Mouse (Mus musculus): ENCODE measurements at regions not wholly inside any gene's neighbourhood (a gene's known extent, or its start where the extent isn't known, plus 50 kb on each side); places are given as distances from the start of the nearest gene placed in this dataset.
A peak's percentile ranks its signal among the peaks of the same experiment; 100 is the strongest.
"Not testable (repeated sequence)": the region's sequence is repeated elsewhere in the genome, so short reads cannot be mapped to it uniquely, and the experiment has no call there.

DNA sequence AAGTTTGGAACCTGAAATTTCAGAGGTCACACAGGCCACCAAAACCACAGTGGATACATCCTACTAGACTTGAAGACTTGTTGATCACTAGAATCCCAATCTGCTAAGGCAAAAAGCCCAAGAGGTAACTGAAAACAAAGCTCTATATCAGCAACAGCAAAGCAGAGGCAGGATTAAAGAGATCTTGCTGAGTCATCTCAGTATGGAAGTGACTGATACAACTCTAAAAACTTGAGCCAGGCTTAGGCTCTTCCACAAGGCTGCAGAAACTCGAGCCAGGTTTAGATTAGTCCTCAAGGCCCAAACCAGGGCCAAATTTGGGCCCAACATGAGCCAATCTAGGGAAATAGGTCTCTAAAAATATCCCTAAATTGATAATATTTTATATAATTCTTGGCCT, 56.2 kb downstream of the Speer3 start:
- no peak for DNase-seq (ENCODE audit: extremely low spot score, low spot score)

DNA sequence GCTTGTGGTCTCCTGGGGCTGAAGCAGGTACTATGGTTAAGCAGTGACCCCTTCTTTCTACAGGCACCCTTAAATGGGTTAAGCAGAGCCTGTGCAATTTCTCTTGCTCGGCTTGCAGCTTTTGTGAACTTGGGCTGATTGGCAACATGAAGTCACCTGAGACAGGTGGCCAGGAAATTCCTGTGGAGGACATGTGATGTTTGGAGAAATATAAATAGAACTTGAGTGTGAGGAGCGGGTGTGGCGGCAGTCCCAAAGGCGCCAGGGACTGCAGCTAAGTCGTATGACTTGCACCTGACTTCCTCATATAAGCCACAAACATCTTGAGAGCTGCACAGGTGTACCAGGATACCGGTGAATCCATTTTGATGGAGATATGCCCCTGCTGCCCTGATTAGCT, 88.8 kb downstream of the Speer3 start:
- not testable (repeated sequence) for DNase-seq (ENCODE audit: extremely low spot score, low spot score)

DNA sequence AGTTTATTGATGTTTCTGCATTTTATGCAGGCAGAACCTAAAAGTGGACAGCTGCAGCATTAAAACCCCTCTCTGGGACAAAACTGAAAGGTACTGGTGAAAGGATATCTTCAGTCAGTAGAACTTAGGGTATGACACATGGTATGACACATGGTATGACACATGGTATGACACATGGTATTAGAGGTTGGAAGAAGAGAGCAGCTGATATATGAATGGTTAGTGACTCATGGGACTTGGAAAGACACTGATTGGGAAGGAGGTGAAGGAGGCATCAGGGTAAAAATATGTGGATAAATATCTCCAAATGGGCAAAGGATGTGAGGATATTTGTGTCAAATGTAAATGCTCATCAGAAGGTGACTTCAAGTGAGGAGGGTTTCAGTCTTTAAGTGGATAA, 97.0 kb downstream of the Speer3 start:
- DNase-seq (ENCODE audit: extremely low spot score, low spot score), result no peak

DNA sequence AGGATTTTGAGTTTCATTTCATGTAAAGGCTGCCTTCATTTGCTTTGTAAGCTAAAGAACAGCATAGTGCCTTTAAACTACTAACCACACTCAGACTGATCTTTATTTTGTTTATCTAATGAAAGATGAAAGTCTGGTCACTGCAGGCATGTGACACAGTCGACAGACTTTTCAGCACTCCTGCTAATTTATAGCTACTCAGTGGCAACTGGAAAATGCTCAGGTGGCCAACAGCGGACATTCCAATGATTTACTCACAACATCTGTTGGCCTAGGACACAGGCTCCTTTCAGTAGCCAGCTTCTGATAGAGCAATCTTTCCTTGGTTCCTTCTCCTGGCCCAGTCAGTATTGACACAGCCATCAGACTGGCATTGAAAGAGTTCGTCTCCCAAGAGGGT, 116.8 kb upstream of the Sema3e start:
- DNase-seq (ENCODE audit: extremely low spot score, low spot score), result peak; percentile 27

DNA sequence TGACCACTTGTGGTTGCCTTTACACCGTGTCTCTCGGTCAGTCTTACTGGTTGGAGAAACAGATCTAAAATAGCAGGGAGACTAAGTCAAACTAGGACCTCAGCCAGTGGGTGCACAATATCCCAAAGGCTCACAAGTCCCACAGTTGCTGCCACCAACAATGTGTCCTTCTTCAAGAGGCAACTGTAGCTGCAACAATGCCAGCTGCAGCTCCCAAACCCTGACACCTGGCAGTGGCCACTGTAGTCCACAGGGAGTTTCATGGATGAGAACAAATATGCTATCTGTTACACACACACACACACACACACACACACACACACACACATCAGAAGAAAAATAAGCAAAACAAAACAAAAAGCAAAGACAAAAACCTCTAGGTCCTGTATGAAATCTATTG, 107.7 kb upstream of the Sema3e start:
- no peak for DNase-seq (ENCODE audit: extremely low spot score, low spot score)

DNA sequence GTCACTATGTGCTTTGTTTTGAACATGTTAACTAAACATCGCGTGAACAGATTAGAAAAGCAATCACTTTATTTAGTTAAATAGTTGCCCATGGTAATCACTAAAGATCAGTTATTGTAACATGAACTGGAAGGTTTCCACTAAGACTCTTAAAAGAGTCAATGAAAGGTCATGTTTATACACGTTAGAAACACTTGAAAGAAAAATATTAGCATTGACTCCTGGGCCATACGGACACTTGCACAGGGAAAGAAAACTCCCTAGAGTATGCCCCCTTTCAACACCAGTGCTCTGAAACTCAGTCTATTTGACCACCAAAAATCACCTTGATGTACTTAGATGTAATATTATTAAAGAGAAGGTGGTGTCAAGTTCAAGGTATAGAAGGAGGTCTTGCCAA, 102.8 kb upstream of the Sema3e start:
- no peak for DNase-seq (ENCODE audit: extremely low spot score, low spot score)

DNA sequence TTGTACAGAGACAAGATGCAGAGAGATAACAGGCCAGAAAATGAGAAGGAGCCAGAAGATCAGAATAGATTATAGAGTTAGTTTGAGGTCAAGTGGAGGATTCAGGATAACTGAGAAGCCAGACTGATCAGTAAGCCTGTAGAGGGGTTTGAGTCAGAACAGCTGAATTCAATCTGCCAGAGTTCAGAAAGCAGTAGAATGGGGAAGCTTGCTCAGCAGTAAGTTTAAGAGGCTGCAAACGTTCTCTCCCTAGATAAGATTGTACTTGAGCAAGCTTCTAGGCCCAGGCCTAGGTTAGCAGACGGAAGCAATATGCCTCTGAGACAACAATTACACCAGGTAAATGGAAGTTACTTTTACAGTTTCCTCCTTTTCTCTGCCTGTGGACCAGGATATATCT, 94.1 kb upstream of the Sema3e start:
- DNase-seq (ENCODE audit: extremely low spot score, low spot score), result no peak

DNA sequence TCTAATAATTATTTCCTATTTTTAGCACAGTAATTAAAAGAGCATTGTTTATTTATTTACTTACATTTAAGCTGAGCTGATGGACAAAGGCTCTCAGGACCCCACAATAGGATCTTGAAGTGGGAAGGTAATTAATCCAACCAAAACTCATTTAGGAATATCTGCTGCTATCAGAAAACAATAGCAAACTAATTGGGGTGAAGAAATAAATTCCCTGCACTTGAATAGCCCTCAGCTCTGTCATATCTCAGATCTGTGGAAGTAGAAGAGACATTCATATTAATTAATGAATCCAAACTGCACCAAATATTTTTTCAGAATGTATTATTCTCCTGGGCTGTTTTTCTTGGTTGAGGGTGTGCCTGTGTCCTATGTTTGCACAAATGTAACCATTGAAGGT, 73.7 kb upstream of the Sema3e start:
- no peak for DNase-seq (ENCODE audit: extremely low spot score, low spot score)

DNA sequence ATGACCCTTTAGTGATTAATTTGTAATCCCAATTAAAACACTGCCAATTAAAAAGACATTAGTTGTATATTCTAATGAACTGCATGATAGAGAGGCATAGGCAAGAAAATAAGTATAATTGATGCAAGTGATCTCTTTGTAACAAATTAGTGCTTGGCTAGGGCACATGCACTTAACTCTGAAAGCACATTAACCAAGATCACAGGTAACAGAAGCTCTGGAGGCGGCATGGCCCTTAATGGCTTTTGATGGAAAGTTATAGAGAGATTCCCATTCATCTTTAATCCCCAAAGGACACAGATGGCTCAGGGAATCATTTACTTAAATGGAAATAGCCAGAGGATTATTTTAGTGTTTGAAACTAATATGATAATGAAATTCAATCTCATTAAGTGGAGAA, 69.5 kb upstream of the Sema3e start:
- DNase-seq (ENCODE audit: extremely low spot score, low spot score), result no peak

DNA sequence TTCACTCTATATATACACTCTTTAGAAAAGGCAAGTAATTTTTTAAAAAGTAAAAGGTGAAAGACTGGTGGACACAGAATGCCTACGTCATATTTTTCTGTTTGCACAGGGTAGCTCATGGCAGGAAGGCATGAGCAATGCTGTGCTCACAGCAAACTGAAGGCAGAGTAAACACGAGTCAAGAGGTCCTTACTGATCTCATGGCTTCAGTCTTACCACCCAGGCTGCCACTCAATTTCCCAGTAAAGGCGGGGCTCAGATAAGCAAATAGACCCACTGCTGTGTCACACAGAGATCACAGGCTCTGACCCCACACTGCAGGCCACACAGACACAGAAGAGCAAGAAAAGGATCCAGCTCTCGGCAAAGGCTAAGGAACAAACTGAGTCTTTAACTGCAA, 65.5 kb upstream of the Sema3e start:
- DNase-seq (ENCODE audit: extremely low spot score, low spot score), result no peak

DNA sequence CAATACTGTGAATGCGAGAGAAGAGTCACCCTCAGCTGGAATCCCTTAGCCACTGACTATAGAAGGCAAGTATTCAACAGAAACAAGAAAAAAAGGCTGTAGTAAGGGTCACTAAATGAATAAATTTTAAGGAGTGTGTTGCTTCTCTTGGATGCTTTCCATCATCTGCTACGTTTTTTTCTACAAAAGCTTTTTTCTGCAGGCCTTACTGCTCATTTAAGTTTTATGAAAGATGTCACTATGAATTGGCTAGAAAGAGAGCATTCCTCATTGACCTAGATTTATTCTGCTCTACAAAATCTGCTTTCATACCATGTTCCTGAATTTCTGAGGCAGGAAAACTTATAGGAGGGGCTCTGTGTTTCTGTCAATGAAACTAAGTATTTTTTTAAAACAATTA, 59.2 kb upstream of the Sema3e start:
- no peak for DNase-seq (ENCODE audit: extremely low spot score, low spot score)

DNA sequence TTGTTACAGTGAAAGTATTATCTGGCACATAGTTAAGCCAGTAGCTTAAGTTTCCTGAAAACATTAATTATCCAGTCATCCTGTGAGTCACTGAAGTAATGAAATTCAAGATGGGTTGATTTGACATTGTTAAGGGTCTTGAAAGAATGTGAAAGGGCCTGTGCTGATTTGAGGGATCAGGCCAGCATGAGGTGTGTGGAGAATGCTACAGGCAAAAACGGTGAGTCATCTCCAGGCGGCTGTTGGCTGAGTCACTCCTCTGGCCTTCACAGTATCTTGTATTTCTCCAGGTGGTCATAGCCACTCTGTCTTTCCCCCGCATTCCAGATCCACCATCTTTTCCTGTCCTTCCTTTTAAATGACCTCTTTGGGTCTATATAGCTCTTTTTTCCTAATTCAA, 50.4 kb upstream of the Sema3e start:
- peak; percentile 21 for DNase-seq (ENCODE audit: extremely low spot score, low spot score)
